Comparison of ENCODE assay signal across 21 mouse cellular contexts in genomic region chr10:25439856-25440255, GRCm38 (mm10).
DNase-seq lines count a peak whose midpoint lies in the region; ATAC-seq and TF ChIP-seq lines count a peak whose summit lies in the region.
"Had no signal": no experiment of that assay in that cellular context is flagged by ENCODE, and none has a peak within 500 bp of the region (broad histone marks: within the 10 kb centered on the region; RNA-seq: fewer than 3 reads in every experiment).

No protein-coding gene starts in this region.

- intact Hi-C loops in left cerebral cortex, postnatal 10 days (cut with DNase I) = loop anchor here (5.0 kb wide), 1 partner anchor 78 kb away; no protein-coding TSS in a partner anchor

- H3K9ac ChIP-seq in heart, embryonic 12.5 days = no peak overlapping the region
- no peak overlapping the region for H3K9ac ChIP-seq in midbrain, embryonic 11.5 days (ENCODE audit: low read length)
- H3K9ac ChIP-seq in midbrain, postnatal 0 days (replicated peaks; ENCODE audit: low read length, poor library complexity, severe bottlenecking) = no peak overlapping the region

- H3K27ac ChIP-seq in heart, embryonic 12.5 days (ENCODE audit: poor library complexity, severe bottlenecking) = no peak overlapping the region
- H3K27ac ChIP-seq in midbrain, embryonic 11.5 days (ENCODE audit: low read depth, low read length) = no peak overlapping the region
- H3K27ac ChIP-seq in midbrain, postnatal 0 days (ENCODE audit: low read depth, low read length) = no peak overlapping the region
- H3K27ac ChIP-seq in brown adipose tissue, adult 24 weeks (replicated peaks; ENCODE audit: low read depth, low read length) = 0 out of 2 replicates have a peak overlapping the region, but pooled peaks have one; percentile 3

- no peaks in the 10 kb centered on the region for H3K9me3 ChIP-seq in heart, embryonic 12.5 days (replicated peaks)
- H3K9me3 ChIP-seq in midbrain, embryonic 11.5 days (ENCODE audit: control insufficient read depth, low read length) = no peaks in the 10 kb centered on the region
- H3K9me3 ChIP-seq in midbrain, postnatal 0 days (ENCODE audit: low read length) = no peaks in the 10 kb centered on the region
- H3K9me3 ChIP-seq: G1E had no signal

- no peak overlapping the region for H3K4me3 ChIP-seq in heart, embryonic 12.5 days
- H3K4me3 ChIP-seq in midbrain, embryonic 11.5 days (ENCODE audit: low read depth, low read length) = no peak overlapping the region
- no peak overlapping the region for H3K4me3 ChIP-seq in midbrain, postnatal 0 days (ENCODE audit: low read depth, low read length)
- no peak overlapping the region for H3K4me3 ChIP-seq in brown adipose tissue, adult 24 weeks (ENCODE audit: insufficient read depth, low read depth, low read length)

- no peak overlapping the region for H3K4me2 ChIP-seq in heart, embryonic 12.5 days
- H3K4me2 ChIP-seq in midbrain, embryonic 11.5 days = no peak overlapping the region
- H3K4me2 ChIP-seq in midbrain, postnatal 0 days (ENCODE audit: low read depth, low read length, poor library complexity, severe bottlenecking) = no peak overlapping the region

- no peak for TF ChIP-seq CTCF in midbrain, postnatal 0 days (IDR thresholded peaks at IDR 0.05)

- 84% methylated on average over 3 of the region's 3 CpGs for WGBS in heart, embryonic 12.5 days
- 95% methylated on average over 3 of the region's 3 CpGs for WGBS in midbrain, embryonic 11.5 days
- WGBS in midbrain, postnatal 0 days = 94% methylated on average over 3 of the region's 3 CpGs

- H3K27me3 ChIP-seq in heart, embryonic 12.5 days (replicated peaks) = no peaks in the 10 kb centered on the region
- H3K27me3 ChIP-seq in midbrain, embryonic 11.5 days (ENCODE audit: control insufficient read depth, insufficient read depth, low read length) = no peaks in the 10 kb centered on the region
- H3K27me3 ChIP-seq in midbrain, postnatal 0 days (ENCODE audit: insufficient read depth, low read length) = no peaks in the 10 kb centered on the region
- H3K27me3 ChIP-seq: CH12.LX, Patski had no signal

- ATAC-seq in heart, embryonic 12.5 days (ENCODE audit: insufficient number of reproducible peaks, low FRiP score) = no peak
- ATAC-seq in midbrain, embryonic 11.5 days (ENCODE audit: low FRiP score) = no peak
- no peak for ATAC-seq in midbrain, postnatal 0 days (ENCODE audit: low FRiP score)
- ATAC-seq: activated CD4-positive, CD25-positive, alpha-beta regulatory T cell, adult 4 months; CD4-positive, CD25-positive, alpha-beta regulatory T cell, adult 4 months; Patski had no signal

- peak; percentile 80 for DNase-seq in heart, adult 11 months
- peak; percentile 4 for DNase-seq in kidney, postnatal 10 days
- no peak for DNase-seq in kidney, adult 8-10 months
- DNase-seq in midbrain, embryonic 11.5 days (ENCODE audit: low spot score, missing footprints) = peak; percentile 74
- no peak for DNase-seq in midbrain, postnatal 0 days (ENCODE audit: low spot score)
- DNase-seq in left cerebral cortex, postnatal 10 days (ENCODE audit: extremely low spot score in 1 of 2, low spot score in 2 of 2) = no peak
- DNase-seq: adrenal gland, adult 8-10 months; adrenal gland, postnatal 10 days; adrenal gland, postnatal 14 days; adrenal gland, postnatal 25 days; B cell, adult 2 months; cerebellum, adult 11 months; cerebellum, adult 11-12 months; cerebellum, adult 18-20 months had no signal

- H3K4me1 ChIP-seq in heart, embryonic 12.5 days (replicated peaks) = peaks cover 21% of the 10 kb centered on the region
- H3K4me1 ChIP-seq in midbrain, embryonic 11.5 days (ENCODE audit: control insufficient read depth, insufficient read depth, low read length) = 0 out of 2 replicates have a peak, but pooled peaks cover 2% of the 10 kb centered on the region
- no peaks in the 10 kb centered on the region for H3K4me1 ChIP-seq in midbrain, postnatal 0 days (ENCODE audit: insufficient read depth, low read length)
- H3K4me1 ChIP-seq in brown adipose tissue, adult 24 weeks (ENCODE audit: control insufficient read depth, insufficient read depth, insufficient read length, low read length) = peaks cover 25% of the 10 kb centered on the region

- H3K36me3 ChIP-seq in heart, embryonic 12.5 days = peaks cover 21% of the 10 kb centered on the region
- no peaks in the 10 kb centered on the region for H3K36me3 ChIP-seq in midbrain, embryonic 11.5 days (ENCODE audit: control insufficient read depth, insufficient read depth, low read length)
- 0 out of 2 replicates have a peak, but pooled peaks cover 6% of the 10 kb centered on the region for H3K36me3 ChIP-seq in midbrain, postnatal 0 days (ENCODE audit: insufficient read depth, low read length)
- H3K36me3 ChIP-seq: G1E had no signal

Comparison
In these comparisons a context has a peak if more than half of its experiments do, and no peak if none do; other contexts are left out.
1. DNase-seq: peak in heart, adult 11 months (single experiment), kidney, postnatal 10 days (single experiment) and midbrain, embryonic 11.5 days (single experiment); none in kidney, adult 8-10 months (0 of 2), midbrain, postnatal 0 days (single experiment) and left cerebral cortex, postnatal 10 days (0 of 2).